Mouse (Mus musculus): ENCODE measurements around the gene Glis1.

The Glis1 gene

DNA sequence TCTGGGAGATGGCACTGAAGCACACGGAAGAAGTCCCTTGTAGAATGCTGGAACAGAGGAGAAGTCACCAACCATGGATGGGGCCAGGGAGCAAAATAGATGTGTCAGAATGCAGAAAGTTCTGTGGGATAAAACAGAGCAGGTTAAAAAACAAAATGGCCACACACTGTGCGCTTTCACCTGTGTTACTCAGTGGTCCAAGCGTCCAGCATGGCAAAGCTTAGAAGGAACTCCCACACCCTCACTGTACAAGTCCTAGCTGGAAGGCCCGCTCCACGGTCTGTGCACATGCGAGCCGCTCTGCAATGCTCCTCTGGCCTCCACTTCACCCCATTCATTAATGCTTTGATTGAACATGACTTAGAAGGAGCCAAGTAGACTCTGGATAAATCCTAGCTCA is 81.2 kb downstream of the Glis1 start:
- DNase-seq (ENCODE audit: low spot score in 2 of 2), result peak in 1 of 2 experiments; percentile 3

DNA sequence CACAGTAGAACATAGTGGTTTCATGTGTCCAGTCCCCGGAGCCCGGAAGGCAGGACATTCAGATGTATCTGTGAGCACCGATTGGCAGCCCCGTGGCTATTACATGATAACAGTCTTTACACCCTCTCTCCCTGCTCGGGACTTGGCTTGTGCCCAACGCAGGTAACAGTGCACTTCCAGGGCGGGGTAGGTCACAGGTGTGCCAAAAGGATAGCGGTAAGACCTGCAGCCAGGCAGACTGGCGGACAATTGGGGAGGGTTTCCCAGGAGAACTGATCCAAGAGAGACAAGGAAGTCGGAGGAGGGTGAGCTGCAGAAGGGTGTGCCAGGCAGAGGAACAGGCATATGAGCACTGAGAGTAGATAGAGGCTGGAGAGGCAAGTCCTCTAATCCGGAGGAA is 84.4 kb downstream of the Glis1 start:
- DNase-seq (ENCODE audit: low spot score in 2 of 2), result peak in 1 of 2 experiments; percentile 4

DNA sequence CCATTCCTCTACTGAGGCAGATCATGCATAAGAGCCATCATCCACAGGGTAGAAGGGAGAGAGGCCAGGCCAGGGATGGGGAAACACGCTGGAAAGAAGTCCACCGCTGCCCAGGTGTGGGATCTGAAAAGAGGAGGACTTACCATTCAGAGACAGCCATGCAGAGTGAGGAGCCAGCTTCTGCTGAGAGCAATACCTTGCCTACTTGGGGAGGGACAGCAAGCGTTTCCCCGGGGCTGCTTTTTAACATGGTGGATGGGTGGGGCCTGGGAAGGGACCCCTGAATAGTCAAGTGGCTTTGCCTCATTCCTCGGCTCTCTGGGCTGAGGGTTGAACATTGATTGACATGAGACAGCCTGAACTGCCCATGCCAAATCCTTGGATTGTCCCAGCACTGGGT is 85.7 kb downstream of the Glis1 start:
- peak in 1 of 2 experiments; percentile 2 for DNase-seq (ENCODE audit: low spot score in 2 of 2)

DNA sequence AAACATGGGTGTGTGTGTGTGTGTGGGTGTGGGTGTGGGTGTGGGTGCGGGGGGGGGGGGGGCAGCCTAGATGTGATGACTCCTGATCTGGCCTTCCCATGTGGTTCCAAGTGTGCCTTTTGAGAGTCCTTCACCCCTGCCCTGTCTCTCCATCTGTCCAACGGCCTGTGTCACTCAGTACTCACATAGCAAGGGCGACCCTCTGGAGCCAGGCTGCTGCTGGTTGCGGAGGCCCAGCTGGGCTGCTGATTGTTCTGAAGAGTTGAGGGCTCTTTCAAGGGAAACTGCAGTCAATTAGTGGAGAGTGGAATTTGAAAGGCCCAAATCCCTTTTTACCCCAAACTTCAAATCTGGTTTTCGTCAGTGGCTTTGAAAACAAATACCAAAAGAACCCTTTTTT is 86.4 kb downstream of the Glis1 start:
- DNase-seq (ENCODE audit: low spot score in 2 of 2), result peak in 1 of 2 experiments; percentile 1

DNA sequence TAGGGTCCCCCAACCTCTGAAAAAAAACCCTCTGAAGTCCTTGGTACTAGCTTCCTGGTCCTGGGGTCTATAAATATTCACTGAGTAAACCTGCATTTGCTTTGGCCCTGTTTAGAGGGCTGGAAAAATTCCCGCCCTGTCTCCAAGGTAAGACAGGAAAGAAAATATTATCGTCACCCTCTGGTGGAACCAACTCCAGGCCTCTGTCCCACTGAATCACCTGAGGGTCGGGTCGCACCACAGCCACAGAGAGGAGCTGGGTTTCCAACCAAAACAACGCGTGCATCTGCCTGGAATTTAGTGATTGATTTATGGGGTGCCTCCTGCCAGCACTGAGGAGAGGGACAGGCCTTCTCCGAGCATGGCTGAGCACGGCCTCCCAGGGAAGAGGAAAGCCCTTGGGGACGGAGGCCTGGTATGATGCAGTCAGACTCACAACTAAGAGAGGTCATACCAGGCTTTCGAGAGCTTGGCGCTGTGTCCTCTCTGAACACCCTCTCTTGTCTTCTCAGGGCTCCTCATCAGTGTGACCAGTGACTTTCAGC is 89.3 kb downstream of the Glis1 start:
- DNase-seq (ENCODE audit: low spot score in 2 of 2), result peak in 1 of 2 experiments; percentile 5

GRCm38 (mm10) chr4:107535126-107535525 is 100.7 kb downstream of the Glis1 start:
- peak in 1 of 2 experiments; percentile 4 for DNase-seq (ENCODE audit: low spot score in 2 of 2)

DNA sequence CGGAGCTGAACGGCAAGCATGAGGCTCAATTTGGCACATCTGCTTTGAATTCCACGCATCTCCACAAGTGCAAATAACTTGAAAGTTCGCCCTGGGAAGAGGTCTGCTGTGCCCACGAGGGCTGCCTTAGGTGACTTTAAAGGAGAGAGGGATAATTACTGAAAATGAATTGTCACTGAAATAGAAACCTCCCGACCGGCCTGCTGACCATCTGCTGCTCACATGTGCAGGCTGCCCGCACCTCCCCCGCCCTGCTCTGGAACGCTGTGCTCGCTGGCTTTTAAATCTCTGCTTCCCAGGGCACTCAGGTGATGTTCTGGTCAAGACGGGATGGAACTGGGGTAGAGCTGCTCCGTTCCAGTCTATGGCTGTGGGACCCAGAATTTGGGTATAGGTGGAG is 103.7 kb downstream of the Glis1 start:
- peak in 1 of 2 experiments; percentile 2 for DNase-seq (ENCODE audit: low spot score in 2 of 2)

DNA sequence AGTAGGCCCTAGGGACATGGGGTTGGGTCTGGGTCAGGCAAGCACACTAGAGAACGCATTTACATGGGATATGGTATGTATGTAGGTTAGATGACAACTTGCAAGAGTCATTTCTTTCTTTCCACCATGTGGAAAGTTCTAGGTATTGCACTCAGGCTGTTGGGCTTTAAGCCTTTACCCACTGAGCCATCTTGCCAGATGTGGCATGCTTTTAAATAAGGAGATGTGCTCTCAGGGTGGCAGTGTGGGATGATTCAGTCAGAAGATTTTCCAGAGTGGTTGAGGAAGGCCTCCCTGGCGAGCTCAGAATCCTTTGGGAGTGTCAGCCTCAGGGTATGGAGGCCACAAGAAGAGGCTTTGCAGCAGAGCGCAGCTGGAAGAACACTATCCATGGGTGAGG is 104.2 kb downstream of the Glis1 start:
- DNase-seq (ENCODE audit: low spot score in 2 of 2), result no peak

DNA sequence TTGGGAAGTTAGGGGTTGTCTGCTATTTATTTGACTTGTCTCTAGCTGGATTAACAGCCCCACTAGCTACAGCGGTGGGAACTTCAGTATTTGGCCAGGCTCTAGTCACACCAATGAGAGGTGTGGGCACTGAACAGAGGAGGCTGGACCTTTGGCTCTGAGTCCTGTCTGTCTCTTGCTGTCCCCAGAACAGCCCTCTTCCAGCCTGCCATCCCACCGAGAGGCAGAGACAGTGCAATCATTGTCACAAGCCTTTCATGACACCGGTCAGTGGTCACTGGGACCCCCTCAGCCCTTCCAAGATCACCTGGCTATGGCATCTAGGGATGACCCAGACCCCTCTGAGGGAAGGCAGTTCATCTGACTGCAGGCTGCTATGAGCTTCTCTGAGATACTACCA is 104.6 kb downstream of the Glis1 start:
- peak in 1 of 2 experiments; percentile 2 for DNase-seq (ENCODE audit: low spot score in 2 of 2)

GRCm38 (mm10) chr4:107541821-107542220 is 107.4 kb downstream of the Glis1 start:
- no peak for DNase-seq (ENCODE audit: low spot score in 2 of 2)

GRCm38 (mm10) chr4:107544843-107545242 is 110.5 kb downstream of the Glis1 start:
- DNase-seq (ENCODE audit: low spot score in 2 of 2), result no peak

DNA sequence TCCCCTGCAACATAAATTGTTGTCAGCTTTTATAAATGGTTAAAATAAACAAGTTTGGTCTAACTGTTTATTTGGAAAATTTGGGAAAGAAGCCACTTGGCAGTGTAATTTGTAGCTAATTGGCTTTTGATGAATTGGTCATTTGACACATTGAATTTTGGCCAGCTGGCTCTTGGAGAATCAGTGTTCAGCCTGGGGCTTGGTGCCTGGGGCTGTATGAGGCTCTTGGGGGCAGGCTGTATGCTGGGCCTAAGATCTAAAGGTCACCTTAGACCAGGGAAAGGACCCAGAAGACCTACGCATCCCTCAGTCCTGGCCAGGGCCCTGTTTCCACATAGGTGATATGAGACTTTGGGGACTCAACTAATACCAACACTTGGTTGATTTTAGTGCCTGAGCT is 111.3 kb downstream of the Glis1 start:
- DNase-seq (ENCODE audit: low spot score in 2 of 2), result no peak

- DNase-seq (ENCODE audit: low spot score in 2 of 2), result peak in 1 of 2 experiments; percentile 5
Measured at GRCm38 (mm10) chr4:107546525-107546924, 112.1 kb downstream of the Glis1 start.

DNA sequence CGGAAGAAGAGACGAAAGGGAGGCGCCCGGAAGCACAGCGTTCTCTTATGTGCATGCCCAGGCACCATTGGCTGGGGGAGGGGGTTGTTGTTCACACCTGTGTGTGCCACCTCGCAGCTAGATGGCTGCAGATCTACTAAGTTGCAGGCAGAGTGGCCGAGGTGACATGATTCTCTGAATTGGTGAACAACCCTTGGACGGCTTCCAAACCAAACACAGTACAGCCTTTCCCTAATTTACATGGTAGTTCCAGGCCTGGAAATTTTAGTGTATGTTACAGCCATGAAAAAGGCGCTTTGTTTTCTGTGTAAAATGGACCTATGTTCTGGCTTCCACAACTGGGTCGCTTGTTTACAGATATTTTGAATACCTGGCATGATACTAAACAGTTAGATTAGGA is 115.7 kb downstream of the Glis1 start:
- DNase-seq (ENCODE audit: low spot score in 2 of 2), result peak in 1 of 2 experiments; percentile 3

- DNase-seq (ENCODE audit: low spot score in 2 of 2), result peak in 1 of 2 experiments; percentile 3
Measured at GRCm38 (mm10) chr4:107550546-107550945, 116.2 kb downstream of the Glis1 start.

DNA sequence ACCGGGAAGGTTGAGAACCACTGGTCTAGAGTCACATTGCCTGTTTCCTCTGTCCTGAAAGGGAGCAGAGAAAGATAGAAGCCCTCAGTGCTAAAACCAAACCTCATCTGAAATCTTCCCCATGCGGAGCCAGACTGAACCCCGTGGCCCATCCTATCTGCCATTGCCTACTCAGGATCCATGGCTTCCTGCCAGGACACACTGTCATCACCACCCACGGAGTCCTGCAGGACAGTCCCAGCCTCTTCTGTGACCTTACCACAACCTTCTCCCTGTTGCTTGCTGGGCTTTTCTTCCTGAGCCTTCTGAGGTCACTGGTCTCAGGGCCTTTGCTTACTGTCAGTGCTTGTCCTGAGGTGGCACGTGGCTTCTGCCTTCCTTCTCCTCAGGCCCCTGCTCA is 118.3 kb downstream of the Glis1 start:
- no peak for DNase-seq (ENCODE audit: low spot score in 2 of 2)

- no peak for DNase-seq (ENCODE audit: low spot score in 2 of 2)
Measured at GRCm38 (mm10) chr4:107553774-107554173, 119.4 kb downstream of the Glis1 start.

- no peak for DNase-seq (ENCODE audit: low spot score in 2 of 2)
Measured at GRCm38 (mm10) chr4:107558801-107559200, 124.4 kb downstream of the Glis1 start.

DNA sequence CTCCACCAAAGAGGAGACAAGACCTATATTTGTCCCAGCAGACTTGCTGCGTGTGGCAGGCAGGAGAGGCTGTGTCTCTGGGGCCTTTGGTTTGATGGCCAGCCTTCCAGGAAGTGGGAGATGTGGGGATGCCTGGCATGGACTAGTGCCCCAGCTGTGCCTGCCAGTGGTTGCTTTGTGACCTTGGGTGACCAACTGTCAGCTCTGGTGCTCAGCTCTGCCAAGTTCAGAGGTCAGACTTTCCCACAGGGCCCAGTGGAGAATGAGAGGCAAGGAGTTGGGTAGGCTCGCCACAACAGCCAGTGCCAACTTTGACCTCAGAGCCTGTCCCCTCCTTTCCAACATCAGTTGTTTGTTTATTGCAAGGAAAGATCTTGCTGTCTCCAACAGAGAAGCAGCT is 126.7 kb downstream of the Glis1 start:
- DNase-seq (ENCODE audit: low spot score in 2 of 2), result no peak

- no peak for DNase-seq (ENCODE audit: low spot score in 2 of 2)
Measured at GRCm38 (mm10) chr4:107568159-107568558, 133.8 kb downstream of the Glis1 start.

GRCm38 (mm10) chr4:107568881-107569443 is 134.6 kb downstream of the Glis1 start:
- no peak for DNase-seq (ENCODE audit: low spot score in 2 of 2)

GRCm38 (mm10) chr4:107570329-107571014 is 136.1 kb downstream of the Glis1 start:
- no peak for DNase-seq (ENCODE audit: low spot score in 2 of 2)

GRCm38 (mm10) chr4:107575781-107576180 is 141.4 kb downstream of the Glis1 start:
- no peak for DNase-seq (ENCODE audit: low spot score in 2 of 2)

Measured in spleen, postnatal 14 days (tissue).